Mouse (Mus musculus) cerebellum, adult 2 months (tissue): ENCODE measurements around the gene Ykt6.

Source experiments
- CTCF ChIP-seq: fragments of 200-500 bp; IDR thresholded peaks from 2 replicates; pipeline ENCODE4 v1.5.1; 2011; ENCODE audit warnings: low read depth, mild to moderate bottlenecking, control low read depth, low read length, moderate library complexity, borderline replicate concordance; ENCODE audit not compliant: insufficient read depth
- POLR2A ChIP-seq: fragments of 200-500 bp; IDR thresholded peaks from 2 replicates; pipeline ENCODE4 v1.6.1; 2011; ENCODE audit warnings: low read length, control low read depth, borderline replicate concordance; ENCODE audit not compliant: insufficient read depth

DNA sequence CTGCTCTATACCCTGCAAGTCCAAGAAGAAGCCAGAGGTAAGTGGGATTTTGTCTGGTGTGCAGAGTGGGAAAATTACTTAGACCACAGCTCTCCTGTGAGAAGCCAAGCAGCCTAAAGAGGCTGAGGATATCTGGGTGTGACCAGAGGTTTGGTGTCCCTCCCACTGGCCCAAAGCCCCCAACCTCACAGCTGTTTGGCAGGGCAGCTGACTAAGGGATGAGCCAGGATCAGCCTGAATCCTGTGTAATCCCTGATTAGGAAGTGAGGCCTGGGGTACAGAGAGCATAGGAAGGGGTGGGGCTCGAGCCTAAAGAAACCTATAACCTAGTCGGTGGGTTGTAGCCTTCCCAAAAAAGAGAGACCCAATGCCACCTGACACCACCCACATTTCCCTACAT, 19.6 kb downstream of the Ykt6 start:
- no peak for TF ChIP-seq CTCF
- no peak for TF ChIP-seq POLR2A
